Mouse (Mus musculus): Measurements from ENCODE around the gene Zfp872. TPM values are rescaled to one million over a fixed set of nuclear protein-coding genes. Genes with fewer than 3 reads are reported as not detected.

Zfp872 gene
- polyA plus RNA-seq, 1 experiment from 2014 or later, result 0.67 TPM

DNA sequence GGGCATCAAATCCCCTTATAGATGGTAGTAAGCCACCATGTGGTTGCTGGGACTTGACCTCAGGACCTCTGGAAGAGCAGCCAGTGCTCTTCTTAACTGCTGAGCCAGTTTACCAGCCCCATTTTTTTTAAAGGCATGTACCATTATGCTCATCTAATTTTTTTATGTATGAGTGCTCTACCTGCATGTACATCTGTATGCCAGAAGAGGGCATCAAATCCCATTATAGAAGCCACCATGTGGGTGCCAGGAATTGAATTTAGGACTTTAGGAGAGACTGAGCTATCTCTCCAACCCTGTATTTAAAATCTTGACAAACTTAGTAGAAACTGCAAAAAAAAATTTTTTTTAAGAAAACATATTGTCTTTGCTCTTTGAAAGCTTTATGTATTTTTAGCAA, 42.7 kb downstream of the Zfp872 start:
- H3K4me3 ChIP-seq (ENCODE audit: low read depth, low read length), result no peak overlapping the region
- no peak overlapping the region for H3K9ac ChIP-seq (replicated peaks; ENCODE audit: low read depth, low read length)
- H3K9me3 ChIP-seq (ENCODE audit: control insufficient read depth, low read length), result no peaks in the 10 kb centered on the region
- ATAC-seq (ENCODE audit: low read depth), result no peak
- no peaks in the 10 kb centered on the region for H3K4me1 ChIP-seq (ENCODE audit: control insufficient read depth, insufficient read depth, low read length)
- no peaks in the 10 kb centered on the region for H3K36me3 ChIP-seq (ENCODE audit: control insufficient read depth, insufficient read depth, low read length)
- no peak overlapping the region for H3K27ac ChIP-seq (ENCODE audit: low read depth, low read length)
- no peak overlapping the region for H3K4me2 ChIP-seq (ENCODE audit: low read depth, low read length)
- no peaks in the 10 kb centered on the region for H3K27me3 ChIP-seq (ENCODE audit: control insufficient read depth, insufficient read depth, low read length)

DNA sequence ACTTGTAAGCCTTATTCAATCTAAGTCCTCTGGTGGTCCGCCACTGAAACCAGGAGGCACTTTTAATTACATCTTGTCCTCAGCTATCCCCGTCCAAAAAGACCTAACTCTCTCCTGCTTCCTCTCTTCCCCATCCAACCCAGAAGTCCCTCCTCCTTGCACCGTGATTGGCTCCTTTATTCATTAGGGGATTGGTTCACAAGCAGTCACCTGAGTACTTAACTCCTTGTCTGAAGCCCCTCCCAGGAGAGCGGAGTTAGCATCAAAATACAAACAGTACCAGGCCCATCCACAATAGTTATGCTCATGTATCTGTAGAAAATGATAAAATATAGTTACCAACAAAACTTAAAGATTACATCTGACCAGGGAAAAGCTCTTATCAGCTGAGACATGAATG, 52.1 kb downstream of the Zfp872 start:
- Histone ChIP-seq H3K27ac (ENCODE audit: low read depth, low read length) (no peak overlapping the region), H3K36me3 (ENCODE audit: control insufficient read depth, insufficient read depth, low read length) (peaks cover 17% of the 10 kb centered on the region; the same call in 1 of the 2 replicates), H3K27me3 (ENCODE audit: control insufficient read depth, insufficient read depth, low read length) (no peaks in the 10 kb centered on the region), H3K4me1 (ENCODE audit: control insufficient read depth, insufficient read depth, low read length) (no peaks in the 10 kb centered on the region), H3K9me3 (ENCODE audit: control insufficient read depth, low read length) (no peaks in the 10 kb centered on the region; the same call in 1 of the 2 replicates), H3K9ac (replicated peaks; ENCODE audit: low read depth, low read length) (no peak overlapping the region), H3K4me2 (ENCODE audit: low read depth, low read length) (no peak overlapping the region), H3K4me3 (ENCODE audit: low read depth, low read length) (no peak overlapping the region)
- 96% methylated on average over 4 of the region's 4 CpGs for WGBS
- ATAC-seq (ENCODE audit: low read depth), result no peak

DNA sequence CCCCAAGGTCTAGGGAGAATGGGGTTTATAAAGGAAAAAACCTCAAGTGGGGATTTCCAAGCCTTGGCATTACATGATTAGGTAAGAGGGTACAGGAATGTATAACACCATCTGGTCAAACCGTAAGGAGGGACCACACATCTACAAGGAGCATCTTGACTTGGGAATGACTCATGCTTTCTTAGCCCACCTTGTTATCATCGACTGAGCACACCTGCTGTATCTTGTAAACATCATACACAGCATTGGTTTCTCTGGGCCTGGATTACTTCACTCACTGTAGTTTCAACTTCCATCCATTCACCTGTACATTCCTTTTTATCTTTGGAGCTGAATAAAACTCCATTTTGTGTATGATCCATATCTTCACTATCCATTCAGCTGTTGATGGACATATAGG, 56.4 kb downstream of the Zfp872 start:
- H3K9me3 ChIP-seq (ENCODE audit: control insufficient read depth, low read length), result no peaks in the 10 kb centered on the region; the same call in 1 of the 2 replicates
- 92% methylated on average over 2 of the region's 2 CpGs for WGBS
- peaks cover 24% of the 10 kb centered on the region; the same call in 1 of the 2 replicates for H3K36me3 ChIP-seq (ENCODE audit: control insufficient read depth, insufficient read depth, low read length)
- H3K27ac ChIP-seq (ENCODE audit: low read depth, low read length), result no peak overlapping the region
- H3K4me2 ChIP-seq (ENCODE audit: low read depth, low read length), result no peak overlapping the region
- no peaks in the 10 kb centered on the region for H3K27me3 ChIP-seq (ENCODE audit: control insufficient read depth, insufficient read depth, low read length)
- no peak for ATAC-seq (ENCODE audit: low read depth)
- H3K9ac ChIP-seq (replicated peaks; ENCODE audit: low read depth, low read length), result no peak overlapping the region
- no peaks in the 10 kb centered on the region for H3K4me1 ChIP-seq (ENCODE audit: control insufficient read depth, insufficient read depth, low read length)
- H3K4me3 ChIP-seq (ENCODE audit: low read depth, low read length), result no peak overlapping the region

Other genes with a start within 250 kb of the Zfp872 start
- gene Swsap1, start 232.3 kb upstream of the Zfp872 start, polyA plus RNA-seq (2014; fragmentation: Nextera tagmentation; extraction: Ambion mirVana), result 10.1 and 21.3 TPM in 2 replicates
- 0.67 and 2.0 TPM in 2 replicates for gene Epor, start 224.6 kb upstream of the Zfp872 start, polyA plus RNA-seq (2014; fragmentation: Nextera tagmentation; extraction: Ambion mirVana)
- 1.8 TPM in 2 replicates for gene Rgl3, start 198.6 kb upstream of the Zfp872 start, polyA plus RNA-seq (2014; fragmentation: Nextera tagmentation; extraction: Ambion mirVana)
- gene Ccdc151, start 185.5 kb upstream of the Zfp872 start, polyA plus RNA-seq (2014; fragmentation: Nextera tagmentation; extraction: Ambion mirVana), result 2.9 and 5.4 TPM in 2 replicates
- 74.1 and 77.5 TPM in 2 replicates for gene Prkcsh, start 185.3 kb upstream of the Zfp872 start, polyA plus RNA-seq (2014; fragmentation: Nextera tagmentation; extraction: Ambion mirVana)
- 132 and 146 TPM in 2 replicates for gene Elavl3, start 136.1 kb upstream of the Zfp872 start, polyA plus RNA-seq (2014; fragmentation: Nextera tagmentation; extraction: Ambion mirVana)
- gene Gm49318, start 116.8 kb upstream of the Zfp872 start, polyA plus RNA-seq (2014; fragmentation: Nextera tagmentation; extraction: Ambion mirVana), result not detected in 2 replicates
- gene Zfp653, start 116.7 kb upstream of the Zfp872 start, polyA plus RNA-seq (2014; fragmentation: Nextera tagmentation; extraction: Ambion mirVana), result 13.5 and 14.2 TPM in 2 replicates
- 56.8 and 64.2 TPM in 2 replicates for gene Ecsit, start 102.7 kb upstream of the Zfp872 start, polyA plus RNA-seq (2014; fragmentation: Nextera tagmentation; extraction: Ambion mirVana)
- 0.43 and 0.66 TPM in 2 replicates for gene Cnn1, start 88.9 kb upstream of the Zfp872 start, polyA plus RNA-seq (2014; fragmentation: Nextera tagmentation; extraction: Ambion mirVana)
- gene Elof1, start 70.9 kb upstream of the Zfp872 start, polyA plus RNA-seq (2014; fragmentation: Nextera tagmentation; extraction: Ambion mirVana), result 177 and 196 TPM in 2 replicates
- gene Acp5, start 52.4 kb upstream of the Zfp872 start, polyA plus RNA-seq (2014; fragmentation: Nextera tagmentation; extraction: Ambion mirVana), result 0.26 and 0.40 TPM in 2 replicates
- 91.8 and 99.3 TPM in 2 replicates for gene Pigyl, start 31.2 kb upstream of the Zfp872 start, polyA plus RNA-seq (2014; fragmentation: Nextera tagmentation; extraction: Ambion mirVana)
- gene Zfp809, start 37.6 kb downstream of the Zfp872 start, polyA plus RNA-seq (2014; fragmentation: Nextera tagmentation; extraction: Ambion mirVana), result 10.7 and 12.0 TPM in 2 replicates
- gene Zfp599, start 71.8 kb downstream of the Zfp872 start, polyA plus RNA-seq (2014; fragmentation: Nextera tagmentation; extraction: Ambion mirVana), result 9.0 and 10.8 TPM in 2 replicates
- gene Zfp810, start 119.6 kb downstream of the Zfp872 start, polyA plus RNA-seq (2014; fragmentation: Nextera tagmentation; extraction: Ambion mirVana), result 37.7 and 42.8 TPM in 2 replicates
- 2.3 and 5.3 TPM in 2 replicates for gene Anln, start 201.1 kb downstream of the Zfp872 start, polyA plus RNA-seq (2014; fragmentation: Nextera tagmentation; extraction: Ambion mirVana)
- gene 9530077C05Rik, start 223.4 kb downstream of the Zfp872 start, polyA plus RNA-seq (2014; fragmentation: Nextera tagmentation; extraction: Ambion mirVana), result 11.3 and 15.1 TPM in 2 replicates